Mouse (Mus musculus) ES-E14 (cell line): ENCODE results near the gene Tmem191c. TPM values are rescaled to one million over a fixed set of nuclear protein-coding genes. Genes with fewer than 3 reads are reported as not detected.
"Not testable (repeated sequence)": the region's sequence is repeated elsewhere in the genome, so short reads cannot be mapped to it uniquely, and the experiment has no call there.

Source experiments
- DNase-seq: peaks from one replicate; pipeline ENCODE4 v3.0.0-alpha.2; 2013; ENCODE audit warnings: low read depth, low spot score
- H3K27ac ChIP-seq: 2 replicates; pipeline ENCODE4 v1.5.1; 2012; ENCODE audit warnings: low read depth, mild to moderate bottlenecking, low read length, moderate library complexity, mixed read lengths; ENCODE audit not compliant: poor library complexity, insufficient read depth, severe bottlenecking
- H3K36me3 ChIP-seq: 2 replicates; pipeline ENCODE4 v1.6.1; 2012; ENCODE audit warnings: mild to moderate bottlenecking, low read length, moderate library complexity, mixed read lengths; ENCODE audit not compliant: control insufficient read depth, poor library complexity, insufficient read depth, severe bottlenecking
- H3K4me1 ChIP-seq, 2 experiments: fragments of 150-350 bp in 1 of 2; sonication (generic) in 1 of 2; 2 replicates each; pipeline ENCODE4 v1.6.1; 2012; ENCODE audit warnings: low read length in 2 of 2, mild to moderate bottlenecking in 1 of 2, mixed read lengths in 1 of 2; ENCODE audit not compliant: control insufficient read depth in 2 of 2, insufficient read depth in 2 of 2, poor library complexity in 1 of 2
- H3K4me3 ChIP-seq, 2 experiments: fragments of 150-350 bp in 1 of 2; sonication (generic) in 1 of 2; 2 replicates each; pipeline ENCODE4 v1.5.1; 2012; ENCODE audit warnings: low read length in 2 of 2, low read depth in 1 of 2, mild to moderate bottlenecking in 1 of 2, mixed read lengths in 1 of 2; ENCODE audit not compliant: insufficient read depth in 1 of 2, poor library complexity in 1 of 2, severe bottlenecking in 1 of 2
- H3K9ac ChIP-seq: 2 replicates; pipeline ENCODE4 v1.6.1; 2012; ENCODE audit warnings: low read depth, mild to moderate bottlenecking, low read length, mixed read lengths; ENCODE audit not compliant: poor library complexity, insufficient read depth, severe bottlenecking
- H3K9me3 ChIP-seq: fragments of 150-350 bp; sonication (generic); 2 replicates; pipeline ENCODE4 v1.6.1; 2012; ENCODE audit warnings: low read depth, mild to moderate bottlenecking, low read length; ENCODE audit not compliant: control insufficient read depth, insufficient read depth
- CHD2 ChIP-seq: IDR thresholded peaks from 2 replicates; pipeline ENCODE4 v1.6.1; 2014; ENCODE audit warnings: mild to moderate bottlenecking, low read depth, low read length, inconsistent platforms
- HCFC1 ChIP-seq: IDR thresholded peaks from 2 replicates; pipeline ENCODE4 v1.6.1; 2012; ENCODE audit warnings: low read length, inconsistent platforms, borderline replicate concordance; ENCODE audit not compliant: insufficient read depth
- MAFK ChIP-seq: IDR thresholded peaks from 2 replicates; pipeline ENCODE4 v1.6.1; 2014; ENCODE audit warnings: mild to moderate bottlenecking, low read depth, low read length, inconsistent platforms; ENCODE audit not compliant: insufficient read depth
- ZC3H11A ChIP-seq: IDR thresholded peaks from 2 replicates; pipeline ENCODE4 v1.6.1; 2012; ENCODE audit warnings: low read depth, mild to moderate bottlenecking, inconsistent platforms, low read length, borderline replicate concordance
- ZNF384 ChIP-seq: IDR thresholded peaks from 2 replicates; pipeline ENCODE4 v1.6.1; 2012; ENCODE audit warnings: low read depth, low read length, inconsistent platforms
- in situ Hi-C, 2 experiments: fragments of 600-800 bp; cut with MboI; formaldehyde crosslinking; loops; one replicate each; pipeline ENCODE4 v1.15.1; 2025; ENCODE audit warnings: low sequenced_read_pairs in 2 of 2, inconsistent platforms in 1 of 2; ENCODE audit not compliant: unreplicated experiment in 2 of 2
- total RNA-seq: library from RNA; depleted of rRNA; stranded (reverse); fragments of 300-350 nt; gene quantifications from 2 replicates; pipeline ENCODE4 v1.2.3, GENCODE M21; 2012; rRNA removed

Tmem191c gene
- 45.1 and 68.6 TPM in 2 replicates for total RNA-seq

- peaks cover 0 to 3% of the 10 kb centered on the region in 2 experiments; a peak in 1 of 4 replicates for H3K4me1 ChIP-seq
- TF ChIP-seq HCFC1, result no peak
- no peak for TF ChIP-seq ZC3H11A
- TF ChIP-seq CHD2, result no peak
- TF ChIP-seq MAFK, result no peak
- no peak for TF ChIP-seq ZNF384
- H3K36me3 ChIP-seq, result peaks cover 4% of the 10 kb centered on the region; the same call in 1 of the 2 replicates
- DNase-seq, result no peak
- H3K9me3 ChIP-seq, result no peaks in the 10 kb centered on the region
- in situ Hi-C loops, result no loop called here
- H3K4me3 ChIP-seq, result peak within 1 kb of the TSS; percentile 70 to 84
- H3K27ac ChIP-seq, result peak within 1 kb of the TSS; percentile 61
- H3K9ac ChIP-seq, result peak within 1 kb of the TSS; percentile 77
Observed at GRCm38 (mm10) chr16:17275721-17276120, at the start of gene Tmem191c. TSS of gene Tmem191c (plus strand) at chr16:17276077.

GRCm38 (mm10) chr16:17226496-17226895, 49.4 kb upstream of the Tmem191c start:
- H3K9me3 ChIP-seq, result no peaks in the 10 kb centered on the region
- H3K4me1 ChIP-seq, result no peaks in the 10 kb centered on the region; a peak in 2 of 4 replicates
- in situ Hi-C loops, result no loop called here
- TF ChIP-seq CHD2 (no peak), ZC3H11A (no peak), HCFC1 (no peak), MAFK (no peak), ZNF384 (no peak)
- no peak overlapping the region for H3K27ac ChIP-seq
- H3K36me3 ChIP-seq, result no peaks in the 10 kb centered on the region
- no peak for DNase-seq
- H3K9ac ChIP-seq, result no peak overlapping the region
- no peak overlapping the region for H3K4me3 ChIP-seq

GRCm38 (mm10) chr16:17231523-17231922, 44.4 kb upstream of the Tmem191c start:
- H3K27ac ChIP-seq, H3K4me3 ChIP-seq, in situ Hi-C loops, DNase-seq, H3K9ac ChIP-seq, H3K9me3 ChIP-seq, H3K36me3 ChIP-seq: not testable (repeated sequence)
- peak; percentile 61; the same call in 1 of the 2 replicates for TF ChIP-seq ZNF384
- peaks cover 10 to 16% of the 10 kb centered on the region in 2 experiments for H3K4me1 ChIP-seq

GRCm38 (mm10) chr16:17232794-17233701, 42.8 kb upstream of the Tmem191c start, which contains the start of gene Hic2:
TSS of gene Hic2 (plus strand) at chr16:17233572.
- H3K27ac ChIP-seq, result peak within 1 kb of the TSS; percentile 78
- in situ Hi-C loops, result no loop called here
- peak; percentile 98 for DNase-seq
- H3K36me3 ChIP-seq, result peaks cover 4% of the 10 kb centered on the region; the same call in 1 of the 2 replicates
- H3K4me1 ChIP-seq, result peaks cover 11 to 20% of the 10 kb centered on the region in 2 experiments
- TF ChIP-seq HCFC1, result no peak
- peak within 1 kb of the TSS; percentile 91 for H3K9ac ChIP-seq
- H3K4me3 ChIP-seq, result peak within 1 kb of the TSS; percentile 87 to 91
- no peaks in the 10 kb centered on the region for H3K9me3 ChIP-seq
